In the genomic region with DNA sequence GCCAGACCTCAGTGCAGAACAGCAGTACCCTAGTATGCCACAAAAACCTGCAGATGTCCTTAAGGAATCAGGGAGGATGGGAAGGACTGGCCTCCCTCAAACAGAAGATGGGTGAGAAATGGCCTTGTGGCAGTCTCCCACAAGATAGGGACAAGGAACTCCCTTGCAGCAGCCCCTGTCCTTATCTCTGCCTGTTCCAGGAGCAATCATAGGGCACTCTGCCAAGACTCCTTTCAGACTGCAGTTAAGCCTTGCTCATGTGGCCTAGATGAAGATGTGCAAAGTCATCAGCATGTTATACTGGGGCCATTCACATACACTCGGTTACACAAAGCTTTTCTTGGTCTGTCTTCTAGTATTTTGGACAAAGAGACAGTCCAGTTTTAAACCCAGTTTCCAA, we compare ENCODE assay signal across 12 mouse cellular contexts. TPM values are rescaled to one million over a fixed set of nuclear protein-coding genes. Genes with fewer than 3 reads are reported as not detected.
DNase-seq lines count a peak whose midpoint lies in the region; ATAC-seq and TF ChIP-seq lines count a peak whose summit lies in the region.
"Had no signal": no experiment of that assay in that cellular context is flagged by ENCODE, and none has a peak within 500 bp of the region (broad histone marks: within the 10 kb centered on the region; RNA-seq: fewer than 3 reads in every experiment).

No protein-coding gene starts in this region.

- WGBS in kidney, adult 2 months = 72% methylated on average over 1 of the region's 1 CpGs
- 89% methylated on average over 1 of the region's 1 CpGs for WGBS in forebrain, embryonic 15.5 days

- H3K36me3 ChIP-seq in kidney, adult 2 months (ENCODE audit: control insufficient read depth, insufficient read depth, low read length) = no peaks in the 10 kb centered on the region
- no peaks in the 10 kb centered on the region for H3K36me3 ChIP-seq in forebrain, embryonic 15.5 days
- H3K36me3 ChIP-seq: embryonic facial prominence, embryonic 13.5 days; midbrain, embryonic 12.5 days; neural tube, embryonic 12.5 days had no signal

- ATAC-seq in forebrain, embryonic 15.5 days (replicated peaks) = no peak

- no peak for TF ChIP-seq POLR2A in kidney, adult 2 months (IDR thresholded peaks at IDR 0.05; ENCODE audit: low read depth, low read length)

- no peak overlapping the region for H3K4me3 ChIP-seq in kidney, adult 2 months (ENCODE audit: insufficient read depth, low read depth, low read length)
- H3K4me3 ChIP-seq in forebrain, embryonic 15.5 days = no peak overlapping the region
- H3K4me3 ChIP-seq: embryonic facial prominence, embryonic 13.5 days; midbrain, embryonic 12.5 days; neural tube, embryonic 12.5 days had no signal

- no peak overlapping the region for H3K9ac ChIP-seq in forebrain, embryonic 15.5 days (replicated peaks)
- H3K9ac ChIP-seq: embryonic facial prominence, embryonic 13.5 days; midbrain, embryonic 12.5 days; neural tube, embryonic 12.5 days had no signal

- H3K4me2 ChIP-seq in forebrain, embryonic 15.5 days (replicated peaks) = no peak overlapping the region
- H3K4me2 ChIP-seq: embryonic facial prominence, embryonic 13.5 days; midbrain, embryonic 12.5 days; neural tube, embryonic 12.5 days had no signal

- no peak overlapping the region for H3K27ac ChIP-seq in kidney, adult 2 months (ENCODE audit: insufficient read depth, low read depth, low read length)
- no peak overlapping the region for H3K27ac ChIP-seq in forebrain, embryonic 15.5 days (replicated peaks)
- H3K27ac ChIP-seq: embryonic facial prominence, embryonic 13.5 days; midbrain, embryonic 12.5 days; neural tube, embryonic 12.5 days had no signal

- DNase-seq in kidney, adult 2 months = peak; percentile 13
- DNase-seq in kidney, postnatal 4 days = no peak
- peak; percentile 12 for DNase-seq in adrenal gland, postnatal 25 days
- peak; percentile 8 for DNase-seq in heart, postnatal 4 days
- peak; percentile 16 for DNase-seq in skeletal muscle tissue, adult 2 months (ENCODE audit: low read depth, low spot score)
- DNase-seq in cerebellum, postnatal 14 days = no peak
- no peak for DNase-seq in left cerebral cortex, adult 18-20 months (ENCODE audit: low spot score in 2 of 2)
- DNase-seq: cerebellum, adult 11-12 months had no signal

- no peak for TF ChIP-seq CTCF in kidney, adult 2 months (conservative IDR thresholded peaks at IDR 0.05; ENCODE audit: insufficient read depth, insufficient read length, low read depth, low read length)

- no peaks in the 10 kb centered on the region for H3K4me1 ChIP-seq in kidney, adult 2 months (ENCODE audit: control insufficient read depth, insufficient read depth, low read length)
- H3K4me1 ChIP-seq in forebrain, embryonic 15.5 days = no peaks in the 10 kb centered on the region
- H3K4me1 ChIP-seq: embryonic facial prominence, embryonic 13.5 days; midbrain, embryonic 12.5 days; neural tube, embryonic 12.5 days had no signal

- no peaks in the 10 kb centered on the region for H3K9me3 ChIP-seq in forebrain, embryonic 15.5 days
- H3K9me3 ChIP-seq: embryonic facial prominence, embryonic 13.5 days; midbrain, embryonic 12.5 days; neural tube, embryonic 12.5 days had no signal

- no peaks in the 10 kb centered on the region for H3K27me3 ChIP-seq in kidney, adult 2 months (replicated peaks; ENCODE audit: control insufficient read depth, insufficient read depth, low read length)
- H3K27me3 ChIP-seq in forebrain, embryonic 15.5 days = no peaks in the 10 kb centered on the region
- H3K27me3 ChIP-seq: embryonic facial prominence, embryonic 13.5 days; midbrain, embryonic 12.5 days; neural tube, embryonic 12.5 days had no signal

RNA-seq across cellular contexts. Expression of gene Usp9x, which starts 16.7 kb away (rescaled TPM):
- 13.3 and 18.9 TPM in 2 replicates for polyA plus RNA-seq in kidney, adult 2 months (2012; rRNA removed)
- 186 and 209 TPM in 2 replicates for total RNA-seq in adrenal gland, postnatal 25 days (2021)
- 100 to 1,000 TPM; 146 to 154 TPM for total RNA-seq in heart, postnatal 4 days (2021)
- polyA plus RNA-seq in forebrain, embryonic 15.5 days (2015; fragmentation: Nextera tagmentation; extraction: Ambion mirVana) = 39.7 and 40.9 TPM in 2 replicates
- total RNA-seq in left cerebral cortex, adult 18-20 months (2021) = 100 to 1,000 TPM; 233 to 252 TPM

Comparison
In these comparisons a context has a peak if more than half of its experiments do, and no peak if none do; other contexts are left out.
1. DNase-seq: peak in kidney, adult 2 months (single experiment), adrenal gland, postnatal 25 days (single experiment), heart, postnatal 4 days (single experiment) and skeletal muscle tissue, adult 2 months (single experiment); none in kidney, postnatal 4 days (0 of 2), cerebellum, postnatal 14 days (0 of 2) and left cerebral cortex, adult 18-20 months (0 of 2).